Mouse (Mus musculus) neural tube, embryonic 11.5 days (tissue): ENCODE data around the gene Fut11. TPM values are rescaled to one million over a fixed set of nuclear protein-coding genes. Genes with fewer than 3 reads are reported as not detected.
A peak's percentile ranks its signal among the peaks of the same experiment; 100 is the strongest.

Experiments
- ATAC-seq: fragments of 200-750 bp; cut with Nextera tagmentation; 2 replicates; pipeline ENCODE4 v1.8.0; 2017; ENCODE audit warnings: moderate number of reproducible peaks, mild to moderate bottlenecking, moderate TSS enrichment, moderate library complexity; ENCODE audit not compliant: insufficient read depth, low FRiP score, low TSS enrichment
- DNase-seq: peaks from one replicate; pipeline ENCODE4 v3.0.0-alpha.2; 2015; ENCODE audit warnings: low spot score
- H3K27ac ChIP-seq: fragments of 300-500 bp; sonication (generic); 2 replicates; pipeline ENCODE4 v1.5.1; 2014; ENCODE audit warnings: low read depth, mild to moderate bottlenecking, low read length
- H3K27me3 ChIP-seq: fragments of 300-500 bp; sonication (generic); 2 replicates; pipeline ENCODE4 v1.6.1; 2014; ENCODE audit warnings: mild to moderate bottlenecking, low read length, mixed read lengths; ENCODE audit not compliant: control insufficient read depth, insufficient read depth
- H3K36me3 ChIP-seq: fragments of 300-500 bp; sonication (generic); 2 replicates; pipeline ENCODE4 v1.6.1; 2014; ENCODE audit warnings: mild to moderate bottlenecking, low read length, moderate library complexity, mixed read lengths; ENCODE audit not compliant: control insufficient read depth, insufficient read depth
- H3K4me1 ChIP-seq: fragments of 300-500 bp; sonication (generic); 2 replicates; pipeline ENCODE4 v1.6.1; 2014; ENCODE audit warnings: low read length, mixed read lengths; ENCODE audit not compliant: control insufficient read depth, insufficient read depth
- H3K4me2 ChIP-seq: fragments of 300-500 bp; sonication (generic); 2 replicates; pipeline ENCODE4 v1.6.1; 2014; ENCODE audit warnings: low read depth, mild to moderate bottlenecking, moderate library complexity
- H3K4me3 ChIP-seq: fragments of 300-500 bp; sonication (generic); 2 replicates; pipeline ENCODE4 v1.5.1; 2014; ENCODE audit warnings: low read depth, low read length
- H3K9ac ChIP-seq: fragments of 300-500 bp; sonication (generic); 2 replicates; pipeline ENCODE4 v1.6.1; 2014; ENCODE audit warnings: mild to moderate bottlenecking, low read length
- H3K9me3 ChIP-seq: fragments of 300-500 bp; sonication (generic); 2 replicates; pipeline ENCODE4 v1.6.1; 2016; ENCODE audit warnings: low read length; ENCODE audit not compliant: control insufficient read depth
- WGBS: fragments of 180-500 bp; shearing (Covaris S2); extraction: QIAGEN DNeasy Blood & Tissue Kit; methylation state at CpG from one replicate; pipeline ENCODE4 v1.1.7; 2014; 5-methylcytosine and 5-hydroxymethylcytosine counted together
- polyA plus RNA-seq: library from polyadenylated mRNA; unstranded; fragments of >200 nt; fragmentation: Nextera tagmentation; extraction: Ambion mirVana; gene quantifications from 2 replicates; pipeline ENCODE4 v1.2.1, GENCODE M21; 2014

Fut11 gene
- polyA plus RNA-seq, 1 experiment from 2014 or later = 22.6 TPM

DNA sequence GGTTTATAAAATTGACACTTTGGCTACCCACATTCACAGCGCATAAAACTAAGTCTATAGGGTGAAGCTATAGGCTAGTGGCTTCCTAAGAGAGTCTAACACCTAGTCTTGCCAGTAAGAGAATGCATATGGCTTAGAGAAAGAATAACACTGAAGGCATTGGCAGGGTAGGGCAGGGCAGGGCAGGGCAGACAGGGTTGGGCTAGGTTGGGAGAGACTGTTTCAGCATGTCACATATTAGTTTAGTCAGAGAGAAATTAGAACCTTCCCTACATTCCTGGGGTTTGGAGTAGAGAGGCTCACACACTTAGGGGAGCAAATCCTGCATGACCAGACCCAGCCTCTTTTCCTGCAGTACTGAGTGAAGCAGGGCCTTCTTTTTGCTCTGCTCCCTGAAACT lies 27.3 kb upstream of the Fut11 start:
- H3K9me3 ChIP-seq = no peaks in the 10 kb centered on the region
- DNase-seq (no peak), ATAC-seq (no peak)
- H3K36me3 ChIP-seq = no peaks in the 10 kb centered on the region
- WGBS = 79% methylated on average over 1 of the region's 1 CpGs
- no peak overlapping the region for H3K9ac ChIP-seq
- H3K4me1 ChIP-seq = no peaks in the 10 kb centered on the region
- H3K27ac ChIP-seq = no peak overlapping the region
- 0 out of 2 replicates have a peak, but pooled peaks cover 2% of the 10 kb centered on the region for H3K27me3 ChIP-seq
- H3K4me2 ChIP-seq = no peak overlapping the region
- H3K4me3 ChIP-seq = no peak overlapping the region

- Histone ChIP-seq H3K4me3 (no peak within 1 kb of the TSS), H3K4me2 (no peak within 1 kb of the TSS), H3K36me3 (no peaks in the 10 kb centered on the region), H3K27me3 (0 out of 2 replicates have a peak, but pooled peaks cover 2% of the 10 kb centered on the region), H3K9me3 (no peaks in the 10 kb centered on the region), H3K4me1 (no peaks in the 10 kb centered on the region), H3K27ac (no peak within 1 kb of the TSS), H3K9ac (no peak within 1 kb of the TSS)
- no peak for ATAC-seq
- no peak for DNase-seq
- WGBS = 85% methylated on average over 8 of the region's 8 CpGs
Observed at GRCm38 (mm10) chr14:20668154-20668810, 26.5 kb upstream of the Fut11 start, which contains the start of gene Synpo2l. Synpo2l (minus strand) TSS chr14:20668354.

DNA sequence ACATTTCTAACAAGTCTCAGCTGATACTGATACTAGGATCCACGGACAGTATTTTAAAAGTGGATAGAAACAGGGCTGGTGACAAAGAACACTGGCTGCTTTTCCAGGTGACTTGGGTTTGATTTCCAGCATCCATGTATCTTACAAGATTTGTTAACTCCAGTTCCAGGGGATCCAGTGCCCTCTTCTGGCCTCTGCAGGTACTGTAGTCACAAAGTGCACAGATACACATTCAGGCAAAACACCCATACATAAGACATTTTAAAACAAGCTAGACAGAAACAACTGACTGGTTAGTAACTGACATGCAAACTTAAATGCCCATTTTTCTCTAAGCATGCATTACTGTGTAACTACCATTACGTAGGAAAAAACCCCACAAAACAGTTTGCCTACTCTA lies 21.8 kb upstream of the Fut11 start:
- Histone ChIP-seq H3K4me2 (no peak overlapping the region), H3K36me3 (peaks cover 8% of the 10 kb centered on the region), H3K4me3 (no peak overlapping the region), H3K9ac (no peak overlapping the region), H3K4me1 (no peaks in the 10 kb centered on the region), H3K9me3 (no peaks in the 10 kb centered on the region), H3K27ac (no peak overlapping the region), H3K27me3 (no peaks in the 10 kb centered on the region)
- ATAC-seq = no peak
- WGBS = 88% methylated on average over 2 of the region's 2 CpGs
- peak; percentile 47 for DNase-seq

DNA sequence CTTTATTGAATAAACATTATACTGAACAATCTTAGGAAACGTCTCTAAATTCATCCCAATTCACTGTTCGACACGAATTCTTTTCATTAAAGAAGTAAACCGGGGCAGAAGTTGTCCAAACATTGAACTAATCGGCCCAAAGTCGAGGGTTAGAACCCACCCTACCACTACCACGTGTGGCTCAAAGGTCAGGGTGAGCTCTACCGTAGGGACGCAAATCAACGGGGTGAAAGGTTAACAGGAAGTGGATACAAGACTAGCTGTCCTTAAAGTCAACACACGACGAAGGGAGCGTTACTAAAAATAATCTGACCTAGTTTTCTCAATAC lies 21.1 kb upstream of the Fut11 start:
- H3K9ac ChIP-seq = peak overlapping the region; percentile 39

GRCm38 (mm10) chr14:20674064-20674833 lies 20.5 kb upstream of the Fut11 start, which contains the start of gene Sec24c:
Sec24c (plus strand) TSS chr14:20674308.
- Histone ChIP-seq H3K4me3 (peak within 1 kb of the TSS; percentile 79), H3K27me3 (no peaks in the 10 kb centered on the region), H3K36me3 (peaks cover 13% of the 10 kb centered on the region), H3K9ac (peak within 1 kb of the TSS; percentile 69), H3K4me2 (peak within 1 kb of the TSS; percentile 70), H3K9me3 (no peaks in the 10 kb centered on the region), H3K27ac (peak within 1 kb of the TSS; percentile 49), H3K4me1 (no peaks in the 10 kb centered on the region)
- peak; percentile 99 for DNase-seq
- WGBS = under 1% methylated on average over 42 of the region's 43 CpGs
- ATAC-seq = peak; percentile 97

More for the DNA sequence above, 21.1 kb upstream of the Fut11 start:
- no peaks in the 10 kb centered on the region for H3K9me3 ChIP-seq
- peaks cover 12% of the 10 kb centered on the region for H3K36me3 ChIP-seq
- H3K4me3 ChIP-seq = peak overlapping the region; percentile 79
- H3K27ac ChIP-seq = no peak overlapping the region; the same call in 1 of the 2 replicates
- no peaks in the 10 kb centered on the region for H3K27me3 ChIP-seq
- DNase-seq (peak; percentile 30), ATAC-seq (peak; percentile 78)
- no peaks in the 10 kb centered on the region for H3K4me1 ChIP-seq
- 13% methylated on average over 13 of the region's 13 CpGs for whole genome bisulfite sequencing
- peak overlapping the region; percentile 57 for H3K4me2 ChIP-seq

DNA sequence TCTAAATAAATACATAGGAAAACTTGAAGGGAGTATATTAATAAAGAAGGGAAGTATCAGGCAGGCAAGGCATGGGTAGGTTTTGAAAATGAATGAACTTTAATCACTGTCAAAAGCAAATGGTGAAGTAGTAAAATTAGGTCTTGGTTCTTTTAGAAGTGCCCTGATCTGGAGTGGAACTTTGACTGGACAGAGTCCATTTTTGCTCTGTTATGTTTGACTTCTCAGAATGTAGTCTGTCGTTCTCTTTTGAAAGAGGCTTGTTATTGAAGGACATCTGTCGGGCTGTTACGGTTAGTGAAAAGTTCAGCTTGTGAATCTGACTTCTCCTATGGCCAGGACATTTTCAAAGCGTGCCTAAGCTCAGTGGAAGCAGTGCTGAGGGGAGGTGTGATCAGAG lies 16.9 kb upstream of the Fut11 start:
- Histone ChIP-seq H3K27ac (no peak overlapping the region), H3K27me3 (no peaks in the 10 kb centered on the region), H3K36me3 (peaks cover 28% of the 10 kb centered on the region), H3K4me2 (no peak overlapping the region), H3K9ac (no peak overlapping the region), H3K4me1 (no peaks in the 10 kb centered on the region), H3K4me3 (no peak overlapping the region), H3K9me3 (no peaks in the 10 kb centered on the region)
- no peak for DNase-seq
- ATAC-seq = no peak
- 94% methylated on average over 4 of the region's 4 CpGs for WGBS

- H3K27ac ChIP-seq = no peak overlapping the region
- no peak overlapping the region for H3K4me3 ChIP-seq
- no peak overlapping the region for H3K9ac ChIP-seq
- WGBS = 91% methylated on average over 2 of the region's 2 CpGs
- DNase-seq = no peak
- no peaks in the 10 kb centered on the region for H3K9me3 ChIP-seq
- no peaks in the 10 kb centered on the region for H3K4me1 ChIP-seq
- H3K4me2 ChIP-seq = no peak overlapping the region
- H3K27me3 ChIP-seq = no peaks in the 10 kb centered on the region
- H3K36me3 ChIP-seq = peaks cover 36% of the 10 kb centered on the region
- ATAC-seq = no peak
Observed at GRCm38 (mm10) chr14:20681742-20682141, 13.0 kb upstream of the Fut11 start.

DNA sequence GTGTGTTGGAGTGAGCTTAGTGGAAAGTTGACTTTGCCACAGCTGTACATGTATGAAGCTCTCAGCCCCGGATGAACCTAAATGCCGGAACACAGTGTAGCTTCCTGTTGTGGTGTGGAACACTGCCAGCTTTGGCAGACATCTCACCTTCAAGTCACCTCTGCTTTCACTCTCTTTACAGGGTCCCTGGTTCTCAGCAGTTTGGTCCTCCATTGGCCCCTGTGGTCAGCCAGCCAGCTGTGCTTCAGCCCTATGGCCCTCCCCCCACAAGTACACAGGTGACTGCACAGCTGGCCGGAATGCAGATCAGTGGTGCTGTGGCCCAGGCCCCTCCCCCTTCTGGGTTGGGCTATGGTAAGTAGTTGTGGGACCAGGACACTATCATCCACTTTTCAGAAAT lies 12.3 kb upstream of the Fut11 start:
- no peak overlapping the region for H3K4me3 ChIP-seq
- no peak overlapping the region for H3K27ac ChIP-seq
- H3K4me2 ChIP-seq = no peak overlapping the region
- H3K36me3 ChIP-seq = peaks cover 40% of the 10 kb centered on the region
- no peak for ATAC-seq
- no peaks in the 10 kb centered on the region for H3K9me3 ChIP-seq
- H3K4me1 ChIP-seq = no peaks in the 10 kb centered on the region
- WGBS = 87% methylated on average over 3 of the region's 3 CpGs
- DNase-seq = no peak
- H3K9ac ChIP-seq = no peak overlapping the region
- H3K27me3 ChIP-seq = no peaks in the 10 kb centered on the region

GRCm38 (mm10) chr14:20686576-20686975 lies 8.2 kb upstream of the Fut11 start:
- Histone ChIP-seq H3K4me2 (no peak overlapping the region), H3K4me3 (no peak overlapping the region), H3K27me3 (no peaks in the 10 kb centered on the region), H3K9me3 (no peaks in the 10 kb centered on the region), H3K4me1 (no peaks in the 10 kb centered on the region), H3K27ac (no peak overlapping the region), H3K9ac (no peak overlapping the region), H3K36me3 (peaks cover 48% of the 10 kb centered on the region)
- 92% methylated on average over 3 of the region's 3 CpGs for WGBS
- DNase-seq (no peak), ATAC-seq (no peak)
